Mouse (Mus musculus) ovary, adult 10 weeks (tissue): ENCODE data around the gene Slc47a2. TPM values are rescaled to one million over a fixed set of nuclear protein-coding genes. Genes with fewer than 3 reads are reported as not detected.

ENCODE experiments used
- polyA plus RNA-seq: library from polyadenylated mRNA; stranded (reverse); fragments of 350-450 nt; fragmentation: Illumina TruSeq; extraction: RNeasy Lipid Tissue Mini Kit (QIAGEN cat#74804); gene quantifications from one replicate; pipeline ENCODE4 v1.2.3, GENCODE M21; 2014

Slc47a2 gene
- polyA plus RNA-seq = 0.17 TPM

DNA sequence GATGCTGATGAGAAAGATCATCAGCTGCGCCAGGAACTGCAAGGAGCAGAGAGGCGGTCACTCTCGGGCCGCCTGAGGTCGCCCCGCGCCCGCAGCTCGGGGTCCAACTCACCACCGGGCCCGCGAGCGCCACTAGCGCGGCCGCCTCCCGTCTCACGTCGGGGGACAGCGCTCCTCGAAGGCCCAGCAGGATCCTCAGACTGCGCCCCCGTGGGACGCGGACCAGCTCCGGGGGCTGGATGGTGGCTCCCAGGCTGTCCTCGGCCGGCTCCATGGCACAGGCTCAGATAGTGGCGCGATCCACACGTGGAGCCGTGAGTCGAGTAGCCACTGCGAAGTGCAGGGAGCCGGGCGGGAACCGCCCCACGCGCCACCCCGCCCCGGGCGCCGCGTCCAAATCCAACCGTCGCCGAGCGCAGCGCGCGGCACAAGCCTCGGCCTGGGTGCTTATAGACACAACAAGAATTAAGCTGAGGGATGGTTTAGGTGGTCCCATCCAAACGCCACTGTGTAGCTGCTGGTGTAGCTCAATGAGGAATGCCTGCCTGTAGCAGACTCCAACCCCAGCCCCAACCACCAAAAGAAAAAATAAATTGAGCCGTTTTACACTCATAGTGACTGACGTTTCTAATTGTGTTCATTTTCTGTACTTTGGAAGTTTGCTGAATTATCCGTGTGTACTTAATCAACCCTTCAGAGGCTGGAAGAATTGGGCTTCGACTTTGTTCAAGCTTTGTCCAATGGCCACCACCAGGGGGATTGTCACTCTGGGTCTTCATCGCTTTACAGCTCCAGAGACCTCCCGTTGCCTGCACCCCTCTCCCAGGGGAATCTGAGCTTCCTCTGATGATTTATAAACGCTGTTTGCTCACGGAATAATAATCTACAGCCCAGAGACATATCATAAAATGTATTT is at the start of gene Slc47a2:
Gene Slc47a2 (minus strand): TSS at position 356 of the 916 bp plus-strand sequence.

DNA sequence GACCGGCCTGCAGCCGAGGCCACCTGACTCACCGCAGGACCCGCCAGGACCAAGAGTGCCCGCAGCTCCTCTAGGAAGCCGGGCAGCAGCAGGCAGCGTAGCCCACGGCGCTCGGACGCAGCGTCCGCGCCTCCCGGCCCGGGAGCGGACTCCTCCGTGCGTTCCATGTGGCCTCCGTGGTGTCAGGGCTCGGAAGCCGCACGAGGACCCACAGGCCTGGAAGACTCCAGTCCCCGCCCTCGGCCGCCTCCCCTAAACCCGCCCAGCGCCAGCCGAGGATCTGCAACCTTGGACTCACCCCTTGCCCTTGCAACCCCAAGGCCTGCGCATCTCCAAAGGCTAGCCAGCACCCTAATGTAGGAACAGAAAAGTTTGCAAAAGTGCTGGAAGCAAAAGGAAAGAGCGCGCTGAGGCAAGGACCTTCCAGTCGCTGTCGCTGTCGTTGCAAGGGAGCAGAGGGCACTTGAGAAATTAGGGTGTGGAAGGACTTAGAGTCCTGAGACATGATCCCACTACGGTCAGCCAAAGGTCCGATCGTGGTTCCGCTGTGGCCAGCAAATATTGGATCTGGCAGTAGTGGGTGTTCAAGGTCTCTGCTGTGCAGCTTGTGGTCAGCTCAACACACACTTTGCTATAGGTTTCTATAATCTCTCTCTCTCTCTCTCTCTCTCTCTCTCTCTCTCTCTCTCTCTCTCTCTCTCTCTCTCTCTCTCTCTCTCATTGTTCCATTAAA is 35.4 kb upstream of the Slc47a2 start, which contains the start of gene Slc47a1:
Gene Slc47a1 (minus strand): TSS at position 465 of the 733 bp plus-strand sequence.

GRCm38 (mm10) chr11:61266551-61267533 is 75.8 kb downstream of the Slc47a2 start, which contains the start of gene Aldh3a2:
TSS of gene Aldh3a2 (minus strand) at chr11:61267464.

Other genes starting within 250 kb of the Slc47a2 start
- 2.0 TPM for gene Tnfrsf13b, start 216.1 kb downstream of the Slc47a2 start, polyA plus RNA-seq
- gene Usp22, start 167.8 kb downstream of the Slc47a2 start, polyA plus RNA-seq = 45.9 TPM
- 0.26 TPM for gene Aldh3a1, start 135.3 kb downstream of the Slc47a2 start, polyA plus RNA-seq
- gene Aldh3a2, start 75.4 kb downstream of the Slc47a2 start, polyA plus RNA-seq = 76.1 TPM
- 4.0 TPM for gene Slc47a1, start 35.5 kb upstream of the Slc47a2 start, polyA plus RNA-seq
- gene Rnf112, start 111.3 kb upstream of the Slc47a2 start, polyA plus RNA-seq = not detected
- 5.9 TPM for gene Mfap4, start 142.6 kb upstream of the Slc47a2 start, polyA plus RNA-seq
- 1.6 TPM for gene Mapk7, start 151.5 kb upstream of the Slc47a2 start, polyA plus RNA-seq
- gene B9d1, start 162.3 kb upstream of the Slc47a2 start, polyA plus RNA-seq = not detected
- gene Epn2, start 236.8 kb upstream of the Slc47a2 start, polyA plus RNA-seq = 51.6 TPM